Mouse (Mus musculus): ENCODE results near the gene Ust. TPM values are rescaled to one million over a fixed set of nuclear protein-coding genes. Genes with fewer than 3 reads are reported as not detected.

Ust gene
- total RNA-seq, 1 experiment from 2014 or later: 0.93 TPM

GRCm38 (mm10) chr10:8454711-8455110 lies 63.9 kb downstream of the Ust start:
- ATAC-seq (ENCODE audit: extremely low read depth, insufficient number of reproducible peaks, low FRiP score, poor library complexity, severe bottlenecking): no peak

- no peak for ATAC-seq (ENCODE audit: extremely low read depth, insufficient number of reproducible peaks, low FRiP score, poor library complexity, severe bottlenecking)
Observed at GRCm38 (mm10) chr10:8447681-8448080, 70.9 kb downstream of the Ust start.

DNA sequence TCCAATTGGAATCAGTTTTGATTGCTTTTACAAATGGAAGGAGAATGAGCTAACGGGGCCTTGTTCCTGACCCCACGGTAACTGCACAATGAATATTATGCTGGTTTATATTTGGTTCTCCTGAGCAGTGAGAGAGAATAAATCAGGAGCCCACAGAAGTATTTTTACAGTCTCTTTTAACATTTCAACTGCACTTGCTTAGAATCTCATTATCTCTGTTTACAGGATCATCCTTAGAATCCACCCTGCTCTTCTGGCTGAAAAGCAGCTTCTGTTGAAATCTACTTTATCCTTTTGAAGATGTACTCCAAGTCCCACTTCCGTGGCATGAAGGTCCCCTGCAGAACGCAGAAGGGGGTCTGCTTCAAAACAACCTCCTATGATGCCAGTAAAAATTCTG lies 71.7 kb downstream of the Ust start:
- no peak for ATAC-seq (ENCODE audit: extremely low read depth, insufficient number of reproducible peaks, low FRiP score, poor library complexity, severe bottlenecking)

DNA sequence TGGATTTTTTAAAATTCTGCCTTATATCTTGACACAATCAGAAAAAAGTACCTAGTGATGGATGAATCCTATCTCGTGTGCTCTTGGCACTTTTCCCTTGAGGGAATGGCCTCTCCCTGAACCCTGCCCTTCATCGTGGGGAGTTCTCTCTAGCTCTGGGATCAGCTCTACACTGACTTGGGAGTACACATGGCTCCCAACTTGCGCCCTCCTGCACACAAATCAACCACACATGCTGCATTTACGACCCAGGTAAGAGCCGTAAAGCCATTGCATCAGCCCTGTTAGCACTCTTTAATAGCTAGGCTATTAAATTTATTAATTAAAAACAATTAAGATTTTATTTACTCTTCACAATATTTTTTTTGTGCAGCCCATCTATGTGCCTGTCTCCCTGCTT lies 74.6 kb downstream of the Ust start:
- no peak for ATAC-seq (ENCODE audit: extremely low read depth, insufficient number of reproducible peaks, low FRiP score, poor library complexity, severe bottlenecking)

DNA sequence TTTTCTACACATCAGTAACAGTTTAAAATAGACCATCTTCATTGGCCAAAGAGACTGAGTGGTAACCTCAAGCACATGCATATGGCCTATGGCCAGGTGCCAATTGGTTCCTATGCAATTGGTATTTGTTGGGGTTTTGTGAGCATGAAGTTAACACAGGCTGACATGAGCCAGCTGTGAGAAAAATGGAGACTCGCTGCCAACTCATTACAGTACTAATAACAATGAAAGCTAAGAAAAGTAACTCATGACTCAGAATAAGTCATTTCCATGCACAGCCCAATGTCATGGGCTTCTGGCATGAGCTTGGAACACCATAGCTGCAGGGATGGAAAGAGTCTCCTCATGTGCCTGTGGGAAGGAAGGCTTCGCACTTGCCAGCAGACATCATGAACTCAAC lies 86.8 kb downstream of the Ust start:
- no peak for ATAC-seq (ENCODE audit: extremely low read depth, insufficient number of reproducible peaks, low FRiP score, poor library complexity, severe bottlenecking)

DNA sequence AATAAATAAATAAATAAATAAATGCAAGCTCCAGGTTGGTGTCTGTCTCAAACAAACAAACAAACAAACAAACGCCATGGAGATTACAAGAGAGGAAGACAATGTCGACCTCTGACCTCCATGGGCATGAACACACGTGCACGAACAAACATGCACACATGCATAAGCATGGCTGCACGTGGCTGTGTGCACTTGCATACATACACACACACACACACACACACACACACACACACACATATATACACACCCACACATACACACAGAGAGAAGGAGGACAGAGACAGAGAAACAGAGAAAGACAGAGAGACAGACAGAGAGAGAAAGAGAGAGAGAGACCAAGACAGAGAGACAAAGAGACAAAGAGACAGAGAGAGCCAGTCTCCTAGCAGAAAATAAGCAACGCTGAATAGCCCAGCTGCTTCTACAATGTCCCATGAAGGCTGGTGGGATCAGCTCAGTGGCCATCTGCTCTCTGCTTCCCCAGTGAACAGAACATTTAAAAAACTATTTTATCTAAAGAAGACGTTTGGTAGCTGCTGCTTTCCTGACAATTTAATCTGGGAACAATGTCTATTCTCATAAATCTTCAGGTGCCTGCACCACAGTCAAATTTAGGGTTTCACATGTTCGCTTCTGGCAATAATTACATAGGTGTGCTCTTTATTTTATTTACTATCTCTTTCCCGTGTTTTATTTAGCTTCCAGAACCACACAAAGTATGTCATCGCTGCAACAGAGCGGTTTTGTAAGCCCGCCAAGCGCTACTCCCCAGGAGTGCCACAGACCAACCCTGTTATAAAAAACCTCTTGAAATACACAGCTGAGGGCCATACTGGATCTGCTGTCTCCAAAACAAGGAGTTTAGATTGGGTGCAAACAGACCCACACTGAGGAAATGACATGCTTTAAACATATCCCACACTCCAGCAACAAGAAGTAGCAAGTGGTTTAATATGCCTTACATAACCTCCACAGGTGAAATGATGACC lies 89.5 kb downstream of the Ust start:
- no peak for ATAC-seq (ENCODE audit: extremely low read depth, insufficient number of reproducible peaks, low FRiP score, poor library complexity, severe bottlenecking)

DNA sequence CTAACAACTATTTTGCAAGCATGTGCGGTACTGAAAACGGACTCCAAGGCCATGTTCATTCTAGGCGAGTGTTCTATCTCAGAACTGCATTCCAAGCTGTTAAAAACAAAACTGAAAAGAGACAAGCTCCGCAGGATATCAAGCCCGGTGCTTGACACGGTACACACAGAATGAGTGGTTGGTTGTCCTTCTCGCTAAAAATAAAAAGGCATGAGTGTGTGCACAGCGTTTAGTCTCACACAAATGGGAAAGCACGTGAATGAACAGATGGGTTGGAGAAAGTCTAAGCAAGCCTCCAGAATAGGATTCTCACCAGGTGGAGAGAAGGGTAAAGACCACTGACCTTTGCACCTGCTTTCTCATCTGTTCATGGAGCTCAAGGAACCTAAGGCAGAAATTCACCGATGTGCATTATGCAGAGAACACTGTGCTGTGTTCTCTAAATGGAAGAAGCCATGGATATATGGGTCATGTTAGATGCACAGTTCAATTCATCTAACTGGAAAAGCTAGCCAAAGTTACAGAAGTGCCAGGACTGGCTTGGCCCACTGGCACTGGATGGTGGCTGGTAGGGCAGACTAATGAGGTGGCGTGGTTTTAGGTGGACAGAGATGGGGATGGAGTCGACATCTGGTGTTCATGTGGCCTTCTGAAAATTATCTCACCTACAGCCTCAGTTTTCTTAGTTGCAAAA lies 90.8 kb downstream of the Ust start:
- ATAC-seq (ENCODE audit: extremely low read depth, insufficient number of reproducible peaks, low FRiP score, poor library complexity, severe bottlenecking): no peak

DNA sequence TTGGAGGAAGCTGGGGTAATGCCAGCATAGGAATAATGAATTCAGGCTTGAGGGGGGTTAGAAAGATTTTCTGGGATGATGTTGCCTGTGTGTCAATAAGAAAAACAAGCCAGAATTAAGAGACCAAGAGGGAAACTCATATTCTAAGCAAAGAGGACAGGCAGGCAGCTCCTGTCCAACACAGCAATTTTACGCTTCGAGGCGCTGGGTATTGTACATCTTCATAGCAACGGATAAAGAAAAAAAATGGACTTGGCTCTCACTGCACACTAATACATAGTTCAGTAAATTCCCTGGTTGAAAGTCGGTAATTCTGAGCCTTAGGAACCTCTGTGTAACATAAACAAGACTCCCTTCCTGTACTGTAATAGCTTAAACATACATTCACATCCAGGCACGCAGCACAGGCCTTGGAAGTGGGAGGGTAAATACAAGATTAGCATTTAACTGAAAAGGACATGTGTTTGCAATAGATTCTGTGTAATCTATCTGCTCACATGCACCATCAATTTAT lies 99.1 kb downstream of the Ust start:
- no peak for ATAC-seq (ENCODE audit: extremely low read depth, insufficient number of reproducible peaks, low FRiP score, poor library complexity, severe bottlenecking)

GRCm38 (mm10) chr10:8415474-8415873 lies 103.2 kb downstream of the Ust start:
- ATAC-seq (ENCODE audit: extremely low read depth, insufficient number of reproducible peaks, low FRiP score, poor library complexity, severe bottlenecking): no peak

DNA sequence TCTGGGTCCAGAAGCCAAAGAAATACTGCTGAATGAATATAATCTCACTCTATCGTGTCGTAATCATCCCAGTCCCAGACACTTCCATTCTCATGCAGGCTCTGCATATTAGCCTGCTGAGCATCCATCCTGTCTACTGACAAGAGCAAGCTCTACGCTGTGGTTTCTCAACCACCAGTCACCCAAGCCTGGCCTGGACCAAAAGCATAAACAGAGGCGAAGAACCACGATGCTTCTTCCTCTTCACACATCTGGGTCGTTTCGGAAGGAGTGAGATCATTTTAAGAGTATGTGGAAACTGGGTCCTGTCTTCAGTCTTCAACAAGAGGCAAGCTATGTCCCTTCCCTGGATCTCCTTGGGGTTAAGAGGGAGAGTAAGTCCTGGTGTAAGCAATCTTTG lies 103.6 kb downstream of the Ust start:
- ATAC-seq (ENCODE audit: extremely low read depth, insufficient number of reproducible peaks, low FRiP score, poor library complexity, severe bottlenecking): no peak

DNA sequence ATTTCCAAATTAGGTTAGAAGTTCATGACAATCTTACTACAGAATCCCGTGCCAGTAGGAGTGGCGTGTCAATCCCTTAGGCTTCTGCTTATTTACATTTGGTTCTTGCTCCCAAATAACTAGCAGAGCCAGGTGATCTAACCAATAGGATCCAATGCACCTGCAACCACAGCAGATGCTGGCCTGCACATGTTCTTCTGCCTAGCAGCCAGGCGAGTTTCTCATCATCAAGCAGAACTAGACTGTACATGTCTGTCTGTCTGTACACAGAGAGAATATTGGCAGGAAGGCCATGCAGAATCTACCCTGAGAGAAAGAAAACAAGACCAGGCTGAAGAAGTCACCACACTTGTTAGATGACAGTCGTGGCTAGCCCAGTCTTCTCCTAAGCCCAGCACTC lies 113.5 kb downstream of the Ust start:
- ATAC-seq (ENCODE audit: extremely low read depth, insufficient number of reproducible peaks, low FRiP score, poor library complexity, severe bottlenecking): no peak

DNA sequence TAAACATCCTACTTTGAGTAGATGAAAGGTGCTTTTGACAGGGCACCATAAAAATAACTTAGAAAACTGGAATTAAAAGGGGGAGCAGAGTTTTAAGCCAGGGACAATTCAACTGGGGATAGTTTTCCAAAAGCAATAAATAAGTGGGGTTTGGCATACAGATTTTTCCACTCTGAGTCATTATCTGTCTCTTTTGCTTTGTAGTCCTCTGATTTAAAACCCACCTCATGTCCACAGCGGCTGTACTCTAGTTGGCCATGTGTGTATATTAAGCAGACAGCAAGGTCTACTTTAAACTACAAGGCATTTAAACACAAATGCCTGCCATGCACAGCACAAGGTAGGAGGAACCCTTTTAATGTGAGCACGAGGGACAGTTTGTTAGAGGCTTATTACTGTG lies 126.4 kb downstream of the Ust start:
- ATAC-seq (ENCODE audit: extremely low read depth, insufficient number of reproducible peaks, low FRiP score, poor library complexity, severe bottlenecking): no peak

DNA sequence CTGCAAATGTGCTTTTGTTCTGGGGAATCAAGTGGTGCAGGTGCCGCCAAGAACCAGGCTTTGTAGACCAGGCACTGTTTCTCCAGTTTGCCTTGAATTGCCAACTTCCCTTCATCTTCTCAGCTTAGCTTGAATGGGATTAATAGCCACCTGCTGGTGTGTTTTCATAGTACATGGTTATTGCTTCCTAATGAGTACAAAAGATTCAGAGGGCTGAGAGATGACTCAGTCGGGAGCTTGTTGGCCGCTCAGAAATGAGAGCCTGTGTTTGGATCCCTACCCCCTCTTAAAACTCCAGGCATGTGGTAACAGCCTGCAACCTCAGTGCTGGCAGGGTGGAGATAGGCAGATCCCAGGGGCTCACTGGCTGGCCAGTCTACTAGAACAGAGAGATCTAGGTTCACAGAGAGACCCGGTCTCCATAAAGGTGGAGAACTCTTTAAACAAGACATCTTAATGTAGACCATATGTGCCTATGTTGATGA lies 127.3 kb downstream of the Ust start:
- ATAC-seq (ENCODE audit: extremely low read depth, insufficient number of reproducible peaks, low FRiP score, poor library complexity, severe bottlenecking): no peak

- ATAC-seq (ENCODE audit: extremely low read depth, insufficient number of reproducible peaks, low FRiP score, poor library complexity, severe bottlenecking): no peak
Observed at GRCm38 (mm10) chr10:8388239-8388638, 130.4 kb downstream of the Ust start.

DNA sequence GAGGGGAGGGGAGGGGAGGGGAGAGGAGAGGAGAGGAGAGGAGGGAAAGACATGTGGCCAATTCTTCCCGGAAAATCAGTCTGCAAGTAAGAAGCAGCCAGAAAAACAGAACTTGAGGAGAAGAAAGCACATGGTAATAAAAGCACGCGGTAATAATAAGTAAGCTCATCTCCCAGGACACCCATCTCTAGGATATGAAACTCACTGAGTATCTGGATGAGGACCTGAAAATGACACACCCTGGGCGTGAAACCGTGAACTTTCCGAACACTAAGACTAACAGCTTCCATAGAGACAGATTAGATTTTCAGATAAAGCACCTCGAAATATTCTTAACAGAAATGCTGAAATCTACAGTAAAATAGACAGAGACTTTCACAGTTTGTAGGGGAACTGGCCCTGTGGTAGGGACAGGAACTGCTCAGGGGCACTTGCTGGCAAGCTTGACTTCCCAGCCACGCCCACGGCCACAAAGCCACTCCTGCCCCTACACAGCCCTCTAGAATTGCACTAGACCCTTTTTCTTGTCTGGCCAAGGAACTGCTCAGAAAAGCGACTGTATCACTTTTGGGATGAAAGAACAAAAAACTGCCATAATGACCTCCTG lies 148.6 kb downstream of the Ust start:
- no peak for ATAC-seq (ENCODE audit: extremely low read depth, insufficient number of reproducible peaks, low FRiP score, poor library complexity, severe bottlenecking)

- no peak for ATAC-seq (ENCODE audit: extremely low read depth, insufficient number of reproducible peaks, low FRiP score, poor library complexity, severe bottlenecking)
Observed at GRCm38 (mm10) chr10:8365816-8366215, 152.8 kb downstream of the Ust start.

- no peak for ATAC-seq (ENCODE audit: extremely low read depth, insufficient number of reproducible peaks, low FRiP score, poor library complexity, severe bottlenecking)
Observed at GRCm38 (mm10) chr10:8364182-8364581, 154.4 kb downstream of the Ust start.

DNA sequence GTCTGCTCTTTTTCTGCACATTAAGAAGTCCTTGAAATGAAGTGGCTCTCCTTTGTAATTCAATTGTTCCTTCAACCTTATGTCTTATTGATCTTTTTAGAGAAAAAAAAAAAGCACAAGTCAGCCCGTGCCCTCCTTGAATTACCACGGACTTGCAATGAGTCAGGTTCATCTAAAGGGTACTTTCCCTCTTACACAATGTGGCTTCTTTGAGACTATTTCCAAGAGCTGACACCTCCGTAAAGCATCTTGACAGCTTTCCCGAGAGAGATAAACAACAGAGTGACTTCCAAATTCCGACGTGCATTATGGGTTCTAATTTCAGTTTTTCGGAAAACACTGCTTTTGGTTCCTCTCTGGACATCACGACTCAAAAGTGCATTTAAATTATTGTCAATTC lies 155.3 kb downstream of the Ust start:
- ATAC-seq (ENCODE audit: extremely low read depth, insufficient number of reproducible peaks, low FRiP score, poor library complexity, severe bottlenecking): no peak

- ATAC-seq (ENCODE audit: extremely low read depth, insufficient number of reproducible peaks, low FRiP score, poor library complexity, severe bottlenecking): no peak
Observed at GRCm38 (mm10) chr10:8358286-8359045, 160.2 kb downstream of the Ust start.
